Mouse (Mus musculus): Measurements from ENCODE around the gene Gm37240.

The Gm37240 gene

GRCm38 (mm10) chr3:85749348-85749747 is 138.0 kb downstream of the Gm37240 start:
- no peak for DNase-seq (ENCODE audit: extremely low spot score)

- no peak for DNase-seq (ENCODE audit: extremely low spot score)
Observed at GRCm38 (mm10) chr3:85748863-85749262, 138.5 kb downstream of the Gm37240 start.

- DNase-seq (ENCODE audit: extremely low spot score): no peak
Observed at GRCm38 (mm10) chr3:85746116-85746515, 141.2 kb downstream of the Gm37240 start.

- no peak for DNase-seq (ENCODE audit: extremely low spot score)
Observed at GRCm38 (mm10) chr3:85741767-85742166, 145.6 kb downstream of the Gm37240 start.

GRCm38 (mm10) chr3:85738591-85738990 is 148.7 kb downstream of the Gm37240 start:
- DNase-seq (ENCODE audit: extremely low spot score): no peak

GRCm38 (mm10) chr3:85733939-85734729 is 153.2 kb downstream of the Gm37240 start:
- DNase-seq (ENCODE audit: extremely low spot score): no peak

- no peak for DNase-seq (ENCODE audit: extremely low spot score)
Observed at GRCm38 (mm10) chr3:85727171-85727570, 160.1 kb downstream of the Gm37240 start.

- no peak for DNase-seq (ENCODE audit: extremely low spot score)
Observed at GRCm38 (mm10) chr3:85725971-85726370, 161.3 kb downstream of the Gm37240 start.

GRCm38 (mm10) chr3:85725110-85725509 is 162.2 kb downstream of the Gm37240 start:
- no peak for DNase-seq (ENCODE audit: extremely low spot score)

- no peak for DNase-seq (ENCODE audit: extremely low spot score)
Observed at GRCm38 (mm10) chr3:85722581-85722980, 164.7 kb downstream of the Gm37240 start.

GRCm38 (mm10) chr3:85715764-85716297 is 171.5 kb downstream of the Gm37240 start:
- DNase-seq (ENCODE audit: extremely low spot score): no peak

- no peak for DNase-seq (ENCODE audit: extremely low spot score)
Observed at GRCm38 (mm10) chr3:85713936-85714709, 173.2 kb downstream of the Gm37240 start.

- no peak for DNase-seq (ENCODE audit: extremely low spot score)
Observed at GRCm38 (mm10) chr3:85710695-85711094, 176.6 kb downstream of the Gm37240 start.

- DNase-seq (ENCODE audit: extremely low spot score): peak; percentile 33
Observed at GRCm38 (mm10) chr3:85707421-85707820, 179.9 kb downstream of the Gm37240 start.

- no peak for DNase-seq (ENCODE audit: extremely low spot score)
Observed at GRCm38 (mm10) chr3:85703141-85703882, 184.0 kb downstream of the Gm37240 start.

- no peak for DNase-seq (ENCODE audit: extremely low spot score)
Observed at GRCm38 (mm10) chr3:85698496-85698895, 188.8 kb downstream of the Gm37240 start.

- DNase-seq (ENCODE audit: extremely low spot score): no peak
Observed at GRCm38 (mm10) chr3:85695056-85695455, 192.3 kb downstream of the Gm37240 start.

- no peak for DNase-seq (ENCODE audit: extremely low spot score)
Observed at GRCm38 (mm10) chr3:85693013-85693412, 194.3 kb downstream of the Gm37240 start.

- DNase-seq (ENCODE audit: extremely low spot score): no peak
Observed at GRCm38 (mm10) chr3:85691134-85691533, 196.2 kb downstream of the Gm37240 start.

GRCm38 (mm10) chr3:85688341-85688740 is 199.0 kb downstream of the Gm37240 start:
- no peak for DNase-seq (ENCODE audit: extremely low spot score)

GRCm38 (mm10) chr3:85685271-85685670 is 202.0 kb downstream of the Gm37240 start:
- DNase-seq (ENCODE audit: extremely low spot score): no peak

GRCm38 (mm10) chr3:85683618-85684017 is 203.7 kb downstream of the Gm37240 start:
- no peak for DNase-seq (ENCODE audit: extremely low spot score)
